Mouse (Mus musculus): ENCODE measurements at regions not wholly inside any gene's neighbourhood (a gene's known extent, or its start where the extent isn't known, plus 50 kb on each side); places are given as distances from the start of the nearest gene placed in this dataset.

DNA sequence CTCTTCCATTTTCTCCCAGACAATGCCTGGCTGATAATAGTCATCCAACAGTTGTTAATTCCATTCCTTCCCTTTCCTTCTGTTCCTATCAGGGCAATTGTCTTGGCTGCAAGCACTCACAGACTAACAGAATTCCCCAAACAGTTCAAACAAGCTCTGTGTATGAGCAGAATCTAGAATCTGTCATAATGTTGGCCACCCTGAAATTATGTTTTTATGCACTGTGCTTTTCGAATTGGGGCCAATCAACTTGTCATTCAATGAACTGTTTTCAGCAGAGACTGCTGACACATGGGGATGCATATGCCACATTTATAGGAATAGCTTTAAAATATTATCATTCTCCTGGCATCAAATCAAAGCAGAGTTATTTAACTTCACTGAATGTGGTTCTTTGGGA is 235.8 kb upstream of the Tmtc4 start:
- no peak for DNase-seq (ENCODE audit: low spot score)

- no peak for DNase-seq (ENCODE audit: low spot score)
Measured at GRCm38 (mm10) chr14:123210241-123210640, 226.4 kb upstream of the Tmtc4 start.

DNA sequence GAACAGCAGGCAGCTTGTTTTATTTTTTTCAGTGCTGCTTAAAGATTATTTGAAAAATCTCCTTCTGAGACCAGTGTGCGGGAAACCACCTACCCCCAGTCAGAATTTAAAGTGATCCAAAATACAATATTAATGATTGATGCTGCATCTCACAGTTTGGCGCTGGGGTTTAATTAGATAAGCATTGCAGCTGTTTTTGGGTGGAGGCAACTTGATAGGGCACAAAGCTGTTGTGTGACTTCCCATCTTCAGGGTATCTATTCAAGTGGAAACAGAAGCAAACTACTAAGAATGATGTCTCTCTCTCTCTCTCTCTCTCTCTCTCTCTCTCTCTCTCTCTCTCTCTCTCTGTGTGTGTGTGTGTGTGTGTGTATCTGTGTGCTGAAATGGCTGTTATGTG is 219.0 kb upstream of the Tmtc4 start:
- DNase-seq (ENCODE audit: low spot score) = no peak

DNA sequence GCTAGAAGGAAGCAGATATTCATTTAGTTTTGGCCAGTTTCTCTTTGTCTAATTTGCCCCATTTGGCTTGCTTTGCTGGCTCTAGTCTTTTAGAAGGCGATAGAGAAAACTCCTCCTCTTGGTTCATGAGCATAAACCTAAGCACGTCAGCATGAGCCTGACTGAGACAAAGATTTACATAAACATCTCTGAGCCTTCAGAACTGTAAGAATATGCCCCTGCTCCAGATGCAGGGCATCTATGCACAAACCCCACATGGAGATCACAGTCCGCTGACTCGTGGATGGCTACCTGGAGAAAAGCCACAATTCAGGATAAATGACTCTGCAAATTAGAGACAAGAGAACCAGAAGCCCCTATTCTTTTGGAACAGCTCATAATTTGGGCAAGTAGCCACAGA is 218.5 kb upstream of the Tmtc4 start:
- DNase-seq (ENCODE audit: low spot score) = no peak

GRCm38 (mm10) chr14:123201426-123202274 is 217.8 kb upstream of the Tmtc4 start:
- peak; percentile 12 for DNase-seq (ENCODE audit: low spot score)

DNA sequence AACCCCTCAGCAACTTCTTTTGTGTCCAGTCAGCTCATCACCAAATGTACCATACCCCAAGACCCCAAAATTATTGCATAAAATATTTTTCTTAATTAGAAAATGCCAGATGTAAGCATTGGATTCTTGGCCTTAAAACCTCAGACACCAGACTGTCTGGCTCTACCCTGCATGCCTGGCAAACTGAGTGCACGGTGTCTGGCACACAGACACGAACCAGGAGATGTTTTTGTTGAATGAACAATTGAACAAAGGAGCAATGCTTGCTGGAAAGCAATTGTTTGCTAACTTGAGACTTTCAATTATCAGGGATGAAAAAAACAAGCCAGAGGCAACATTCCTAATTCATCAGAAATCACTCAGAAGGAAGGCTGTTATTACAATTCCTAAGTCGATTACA is 215.3 kb upstream of the Tmtc4 start:
- no peak for DNase-seq (ENCODE audit: low spot score)

GRCm38 (mm10) chr14:123192574-123192973 is 208.7 kb upstream of the Tmtc4 start:
- no peak for DNase-seq (ENCODE audit: low spot score)

GRCm38 (mm10) chr14:123190729-123191128 is 206.9 kb upstream of the Tmtc4 start:
- no peak for DNase-seq (ENCODE audit: low spot score)

GRCm38 (mm10) chr14:123187270-123188058 is 203.6 kb upstream of the Tmtc4 start:
- DNase-seq (ENCODE audit: low spot score) = no peak

DNA sequence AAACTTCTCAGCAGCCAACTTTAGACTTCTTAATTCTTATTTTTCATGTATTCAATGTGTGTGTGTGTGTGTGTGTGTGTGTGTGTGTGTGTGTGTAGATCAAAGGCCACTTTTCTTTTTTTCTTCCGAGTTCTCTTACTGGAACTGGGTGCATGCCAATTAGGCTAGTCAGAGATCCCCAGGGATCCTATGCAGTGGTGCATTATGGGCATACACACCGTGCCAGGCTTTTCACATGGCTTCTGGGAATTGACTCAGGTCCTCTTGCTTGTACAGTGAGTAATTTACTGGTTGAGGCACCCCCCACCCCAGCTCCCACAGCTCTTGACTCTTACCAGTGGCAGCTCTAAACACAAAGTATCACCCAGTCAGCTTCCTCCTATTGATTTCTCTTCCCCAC is 189.3 kb upstream of the Tmtc4 start:
- DNase-seq (ENCODE audit: low spot score) = no peak

- DNase-seq (ENCODE audit: low spot score) = no peak
Measured at GRCm38 (mm10) chr14:123171865-123172264, 188.0 kb upstream of the Tmtc4 start.

GRCm38 (mm10) chr14:123163842-123164241 is 180.0 kb upstream of the Tmtc4 start:
- DNase-seq (ENCODE audit: low spot score) = no peak

GRCm38 (mm10) chr14:123143489-123144046 is 159.7 kb upstream of the Tmtc4 start:
- DNase-seq (ENCODE audit: low spot score) = no peak

DNA sequence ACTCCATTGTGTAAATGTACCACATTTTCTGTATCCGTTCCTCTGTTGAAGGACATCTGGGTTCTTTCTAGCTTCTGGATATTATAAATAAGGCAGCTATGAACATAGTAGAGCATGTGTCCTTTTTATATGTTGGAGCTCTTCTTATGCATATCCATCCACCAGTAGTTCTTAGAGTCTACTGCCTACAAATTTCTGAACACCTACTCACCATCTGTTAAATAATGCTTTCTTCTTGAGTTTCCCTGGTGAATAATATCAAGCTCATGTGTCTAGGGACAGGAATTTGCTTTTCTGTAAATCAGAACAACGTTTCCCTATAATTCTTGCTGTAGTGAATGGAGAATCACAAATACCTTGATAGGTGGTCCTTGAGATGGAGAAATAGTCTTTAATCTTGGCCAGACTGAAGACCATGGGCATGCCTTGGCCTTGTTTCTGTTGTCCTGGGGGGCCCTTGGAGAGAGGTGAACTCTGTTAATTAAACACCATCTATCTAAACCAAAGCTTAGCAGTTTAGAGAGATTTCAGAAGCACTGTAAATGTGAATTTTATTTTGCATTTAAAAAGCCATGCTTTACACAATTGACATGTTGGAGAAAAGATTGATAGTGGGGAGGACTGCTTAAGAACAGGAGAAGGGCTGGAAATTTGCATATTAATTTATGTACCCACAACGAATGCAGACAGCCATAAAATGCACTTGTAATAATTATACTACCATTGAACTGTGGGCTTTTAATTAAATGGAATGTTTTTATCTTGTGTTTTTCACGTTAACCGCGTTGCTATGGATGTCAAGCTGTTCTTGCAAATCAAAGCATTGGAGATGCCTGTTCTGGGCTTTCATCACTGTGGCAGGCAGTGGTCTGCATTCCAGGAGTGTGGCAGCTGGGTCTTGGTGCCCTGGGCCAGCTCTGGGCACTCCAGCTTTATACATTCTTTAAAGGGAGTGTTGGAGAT is 155.2 kb upstream of the Tmtc4 start:
- no peak for DNase-seq (ENCODE audit: low spot score)

DNA sequence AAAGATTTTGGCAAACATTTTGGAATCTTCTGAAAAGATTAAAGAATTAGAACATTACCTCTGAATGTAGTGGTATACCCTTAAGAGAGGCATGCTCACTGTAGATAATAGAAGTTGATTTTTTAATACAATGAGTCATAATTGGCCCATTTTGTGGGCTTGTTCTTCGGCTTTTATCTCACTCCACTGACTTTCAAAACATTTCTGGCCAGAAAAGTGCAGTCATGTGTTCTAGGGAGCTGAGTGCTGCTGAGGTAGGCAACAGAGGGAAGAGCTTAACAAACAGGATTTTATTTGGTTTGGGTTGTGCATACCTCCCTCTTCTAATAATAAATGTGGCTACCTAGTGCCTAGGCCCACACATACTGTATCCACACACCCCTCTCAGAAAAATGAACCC is 150.1 kb upstream of the Tmtc4 start:
- no peak for DNase-seq (ENCODE audit: low spot score)

- DNase-seq (ENCODE audit: low spot score) = no peak
Measured at GRCm38 (mm10) chr14:123120361-123120760, 136.5 kb upstream of the Tmtc4 start.

GRCm38 (mm10) chr14:123116337-123116736 is 132.5 kb upstream of the Tmtc4 start:
- DNase-seq (ENCODE audit: low spot score) = no peak

DNA sequence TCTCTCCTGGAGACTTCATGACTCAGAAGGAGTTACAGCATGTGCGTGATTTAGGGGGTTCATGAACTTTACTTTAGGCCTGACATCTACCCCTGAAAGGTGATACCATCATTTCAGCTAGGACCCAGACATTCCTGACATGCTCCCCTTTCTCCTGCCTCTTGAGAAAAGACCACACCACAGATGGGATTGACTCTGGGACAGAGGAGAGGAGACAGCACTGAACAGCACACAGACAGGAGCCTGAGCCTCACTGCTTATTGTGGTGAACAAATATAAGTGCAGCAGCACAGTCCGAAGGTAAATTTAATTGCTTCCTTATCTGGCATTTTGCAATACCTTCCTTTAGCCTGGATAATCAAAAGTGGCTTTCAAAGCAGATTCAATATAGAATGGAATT is 126.7 kb upstream of the Tmtc4 start:
- DNase-seq (ENCODE audit: low spot score) = no peak

GRCm38 (mm10) chr14:123100371-123100770 is 116.5 kb upstream of the Tmtc4 start:
- DNase-seq (ENCODE audit: low spot score) = no peak

- no peak for DNase-seq (ENCODE audit: low spot score)
Measured at GRCm38 (mm10) chr14:123096086-123096485, 112.3 kb upstream of the Tmtc4 start.

- DNase-seq (ENCODE audit: low spot score) = no peak
Measured at GRCm38 (mm10) chr14:123082065-123082464, 98.2 kb upstream of the Tmtc4 start.

All from gastrocnemius, adult 18-20 months (tissue).